Mouse (Mus musculus) limb, embryonic 14.5 days (tissue): ENCODE measurements around the gene Rsph9. TPM values are rescaled to one million over a fixed set of nuclear protein-coding genes. Genes with fewer than 3 reads are reported as not detected.
A peak's percentile ranks its signal among the peaks of the same experiment; 100 is the strongest.

Source experiments
- ATAC-seq: fragments of 200-750 bp; cut with Nextera tagmentation; 2 replicates; pipeline ENCODE4 v1.8.0; 2017; ENCODE audit warnings: low read depth, moderate number of reproducible peaks, moderate TSS enrichment; ENCODE audit not compliant: low FRiP score
- DNase-seq: peaks from one replicate; pipeline ENCODE4 v3.0.0-alpha.2; 2015; ENCODE audit warnings: low spot score
- H3K27ac ChIP-seq: fragments of 300-500 bp; sonication (generic); replicated peaks from 2 replicates; pipeline ENCODE4 v1.5.1; 2014; ENCODE audit warnings: low read depth, mild to moderate bottlenecking, low read length, moderate library complexity, mixed read lengths
- H3K27me3 ChIP-seq: fragments of 300-500 bp; sonication (generic); 2 replicates; pipeline ENCODE4 v1.6.1; 2014; ENCODE audit warnings: low read length, mixed read lengths; ENCODE audit not compliant: control insufficient read depth, insufficient read depth
- H3K36me3 ChIP-seq: fragments of 300-500 bp; sonication (generic); 2 replicates; pipeline ENCODE4 v1.6.1; 2014; ENCODE audit warnings: mild to moderate bottlenecking, low read length, moderate library complexity, mixed read lengths; ENCODE audit not compliant: control insufficient read depth, insufficient read depth
- H3K4me1 ChIP-seq: fragments of 300-500 bp; sonication (generic); 2 replicates; pipeline ENCODE4 v1.6.1; 2014; ENCODE audit warnings: antibody characterized with exemption, low read length, mixed read lengths; ENCODE audit not compliant: control insufficient read depth, insufficient read depth
- H3K4me2 ChIP-seq: fragments of 300-500 bp; sonication (generic); replicated peaks from 2 replicates; pipeline ENCODE4 v1.6.1; 2014; ENCODE audit warnings: low read depth, mild to moderate bottlenecking, low read length, moderate library complexity; ENCODE audit not compliant: severe bottlenecking
- H3K4me3 ChIP-seq: fragments of 300-500 bp; sonication (generic); replicated peaks from 2 replicates; pipeline ENCODE4 v1.5.1; 2014; ENCODE audit warnings: low read length
- H3K9ac ChIP-seq: fragments of 300-500 bp; sonication (generic); 2 replicates; pipeline ENCODE4 v1.6.1; 2014; ENCODE audit warnings: mild to moderate bottlenecking, low read depth, low read length, moderate library complexity; ENCODE audit not compliant: severe bottlenecking
- H3K9me3 ChIP-seq: fragments of 300-500 bp; sonication (generic); 2 replicates; pipeline ENCODE4 v1.6.1; 2016; ENCODE audit warnings: low read length; ENCODE audit not compliant: control insufficient read depth
- POLR2A ChIP-seq: fragments of 200-500 bp; IDR thresholded peaks from 2 replicates; pipeline ENCODE4 v1.8.0; 2012; ENCODE audit warnings: inconsistent platforms, mild to moderate bottlenecking, moderate library complexity, borderline replicate concordance; ENCODE audit not compliant: insufficient read depth, insufficient read length; ENCODE audit errors: extremely low read depth
- WGBS: fragments of 180-500 bp; shearing (Covaris S2); extraction: QIAGEN DNeasy Blood & Tissue Kit; methylation state at CpG from one replicate; pipeline ENCODE4 v1.1.7; 2014; 5-methylcytosine and 5-hydroxymethylcytosine counted together
- polyA plus RNA-seq, 2 experiments: library from polyadenylated mRNA; depleted of rRNA in 1 of 2; stranded (reverse) in 1 of 2; unstranded in 1 of 2; fragments of >200 nt; fragmentation: Nextera tagmentation in 1 of 2; extraction: Ambion mirVana in 1 of 2; gene quantifications; 2 replicates each; pipeline versions ENCODE4 v1.2.1 to v1.2.3; 2012 to 2014

Rsph9 gene
- polyA plus RNA-seq, 2 experiments = 10.1 to 11.8 TPM

DNA sequence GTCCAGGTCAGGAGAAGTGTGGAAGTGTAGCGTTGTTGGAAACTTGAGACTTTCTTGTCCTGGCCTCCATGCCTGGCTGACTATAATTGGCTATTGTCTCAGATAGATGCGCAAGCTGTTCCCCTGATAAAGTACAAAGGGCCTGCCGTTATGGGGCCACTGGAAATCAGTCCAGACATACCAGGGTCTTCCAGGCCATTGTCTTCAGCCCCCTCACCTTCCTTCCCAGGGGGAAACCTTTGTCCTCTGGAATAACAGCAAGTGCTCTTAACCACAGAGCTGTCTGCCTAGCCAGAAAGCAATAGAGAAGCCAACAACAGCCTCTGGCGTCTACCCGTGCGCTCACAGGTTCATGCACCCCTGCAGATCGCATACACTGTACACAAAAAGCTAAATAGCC lies 63.6 kb downstream of the Rsph9 start:
- WGBS = 72% methylated on average over 7 of the region's 7 CpGs
- DNase-seq (no peak), ATAC-seq (no peak)
- H3K9ac ChIP-seq = no peak overlapping the region
- H3K9me3 ChIP-seq = peaks cover 4% of the 10 kb centered on the region; the same call in 1 of the 2 replicates
- no peak overlapping the region for H3K4me3 ChIP-seq
- H3K4me1 ChIP-seq = peaks cover 26% of the 10 kb centered on the region
- H3K27ac ChIP-seq = no peak overlapping the region
- TF ChIP-seq POLR2A = no peak
- H3K4me2 ChIP-seq = no peak overlapping the region
- no peaks in the 10 kb centered on the region for H3K27me3 ChIP-seq
- no peaks in the 10 kb centered on the region for H3K36me3 ChIP-seq

DNA sequence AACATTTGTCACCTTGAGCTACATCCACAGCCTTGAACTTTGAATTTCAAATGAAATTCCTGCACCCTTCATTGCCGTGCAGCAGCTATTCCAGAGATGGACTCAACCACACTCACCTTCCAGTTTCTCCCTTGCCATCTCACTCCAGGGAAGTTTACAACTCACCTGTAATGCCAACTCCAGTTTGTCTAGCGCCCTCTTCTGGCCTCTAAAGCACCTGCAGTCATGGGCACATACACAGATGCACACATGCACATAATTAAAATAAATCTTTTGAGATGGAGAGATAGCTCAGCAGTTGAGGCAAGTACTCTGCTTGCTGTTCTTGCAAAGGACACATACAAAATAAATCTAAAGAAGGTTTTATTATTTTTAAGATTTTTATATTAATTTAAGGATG lies 65.0 kb downstream of the Rsph9 start:
- Histone ChIP-seq H3K9me3 (peaks cover 4% of the 10 kb centered on the region; the same call in 1 of the 2 replicates), H3K27ac (no peak overlapping the region), H3K4me2 (no peak overlapping the region), H3K4me3 (no peak overlapping the region), H3K4me1 (peaks cover 23% of the 10 kb centered on the region), H3K27me3 (no peaks in the 10 kb centered on the region), H3K9ac (no peak overlapping the region), H3K36me3 (no peaks in the 10 kb centered on the region)
- TF ChIP-seq POLR2A = no peak
- DNase-seq (no peak), ATAC-seq (no peak)
- WGBS = 77% methylated on average over 2 of the region's 2 CpGs

DNA sequence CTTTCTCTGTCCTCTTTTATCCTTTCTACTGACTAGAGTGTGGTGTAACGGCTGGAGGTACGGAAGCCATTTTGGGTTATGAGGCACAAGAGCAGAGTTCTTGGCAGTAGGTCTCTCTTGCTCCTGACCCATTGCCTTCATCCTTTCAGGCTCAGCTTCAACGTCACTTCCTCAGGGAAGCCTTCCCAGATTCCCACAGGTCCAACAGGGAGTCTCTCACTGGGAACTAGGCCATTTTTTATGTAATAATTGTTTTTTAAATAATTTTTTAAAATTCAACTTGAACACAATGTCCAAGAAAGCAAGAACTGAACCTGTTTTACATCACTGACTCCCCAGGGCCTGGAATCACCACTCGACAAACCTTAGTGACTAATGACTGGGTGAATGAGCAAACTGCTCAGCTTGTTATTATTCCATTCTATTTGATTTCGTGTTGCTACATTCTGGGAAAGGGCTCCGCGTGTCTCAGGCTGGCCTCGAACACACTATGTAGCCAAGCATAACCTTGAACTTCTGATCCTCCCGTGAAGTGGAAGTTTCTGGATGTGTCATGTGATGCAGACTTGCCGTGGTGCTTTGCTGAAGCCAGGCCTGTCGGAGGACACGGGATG lies 66.0 kb downstream of the Rsph9 start:
- 91% methylated on average over 12 of the region's 12 CpGs for WGBS
- no peak for TF ChIP-seq POLR2A
- Histone ChIP-seq H3K27ac (no peak overlapping the region), H3K4me2 (no peak overlapping the region), H3K4me1 (peaks cover 21% of the 10 kb centered on the region), H3K9ac (no peak overlapping the region), H3K27me3 (no peaks in the 10 kb centered on the region), H3K9me3 (peaks cover 4% of the 10 kb centered on the region; the same call in 1 of the 2 replicates), H3K36me3 (no peaks in the 10 kb centered on the region), H3K4me3 (no peak overlapping the region)
- ATAC-seq (no peak), DNase-seq (no peak)

DNA sequence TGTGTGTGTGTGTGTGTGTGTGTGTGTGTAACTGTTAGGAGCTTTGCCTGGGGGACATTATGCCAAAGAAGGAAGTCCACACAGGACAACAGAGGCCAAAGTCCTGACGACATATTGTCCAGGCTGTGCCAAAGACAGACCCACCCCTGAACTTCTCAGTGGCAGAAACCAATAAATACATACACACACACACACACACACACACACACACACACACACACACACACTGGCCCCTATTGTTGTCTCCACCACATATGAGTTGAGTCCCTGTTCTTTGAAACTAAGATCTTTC lies 67.8 kb downstream of the Rsph9 start:
- no peak overlapping the region for H3K4me2 ChIP-seq
- ATAC-seq = no peak
- H3K36me3 ChIP-seq = no peaks in the 10 kb centered on the region
- TF ChIP-seq POLR2A = no peak
- H3K9me3 ChIP-seq = peaks cover 4% of the 10 kb centered on the region; the same call in 1 of the 2 replicates
- H3K9ac ChIP-seq = no peak overlapping the region
- H3K27ac ChIP-seq = no peak overlapping the region
- H3K4me1 ChIP-seq = peaks cover 17% of the 10 kb centered on the region
- 55% methylated on average over 1 of the region's 1 CpGs for WGBS
- no peak for DNase-seq
- H3K4me3 ChIP-seq = no peak overlapping the region
- H3K27me3 ChIP-seq = no peaks in the 10 kb centered on the region

DNA sequence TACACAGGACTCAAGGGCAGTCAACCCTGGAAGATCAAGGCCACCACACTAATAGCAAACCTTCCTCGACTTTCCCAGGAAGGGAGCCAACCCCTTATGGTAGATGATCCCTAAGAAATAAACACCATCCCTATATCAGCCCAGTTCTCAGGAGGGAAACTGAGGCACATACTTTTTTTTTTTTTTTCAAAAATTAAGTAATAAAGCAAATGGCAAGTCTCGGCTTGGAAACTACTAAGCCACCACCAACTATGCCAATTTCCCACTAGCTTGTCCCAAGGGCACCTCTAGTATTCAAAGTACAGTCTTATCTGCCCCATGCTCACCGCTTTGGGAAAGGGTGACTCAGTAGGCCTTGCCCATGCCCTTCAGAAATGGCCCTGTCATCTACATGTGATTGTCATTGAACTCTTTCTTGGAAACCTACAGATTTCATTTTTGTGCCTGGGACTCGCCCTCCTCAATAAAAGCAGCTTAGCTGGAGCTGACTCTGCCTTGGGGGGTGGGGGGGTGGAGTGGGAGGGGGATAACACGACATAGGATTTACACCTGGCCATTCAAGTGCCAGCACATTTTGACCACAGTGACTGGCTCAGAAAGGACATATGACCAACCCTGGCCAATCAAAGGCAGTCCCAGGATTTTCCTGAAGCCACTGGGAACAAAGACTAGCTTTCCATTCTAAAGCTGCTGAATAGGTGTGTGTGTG lies 68.3 kb downstream of the Rsph9 start:
- Histone ChIP-seq H3K4me1 (peaks cover 17% of the 10 kb centered on the region), H3K9ac (no peak overlapping the region), H3K27me3 (no peaks in the 10 kb centered on the region), H3K4me3 (no peak overlapping the region), H3K27ac (no peak overlapping the region), H3K9me3 (peaks cover 4% of the 10 kb centered on the region; the same call in 1 of the 2 replicates), H3K36me3 (no peaks in the 10 kb centered on the region), H3K4me2 (no peak overlapping the region)
- 71% methylated on average over 5 of the region's 5 CpGs for WGBS
- ATAC-seq = no peak
- no peak for DNase-seq
- TF ChIP-seq POLR2A = no peak

DNA sequence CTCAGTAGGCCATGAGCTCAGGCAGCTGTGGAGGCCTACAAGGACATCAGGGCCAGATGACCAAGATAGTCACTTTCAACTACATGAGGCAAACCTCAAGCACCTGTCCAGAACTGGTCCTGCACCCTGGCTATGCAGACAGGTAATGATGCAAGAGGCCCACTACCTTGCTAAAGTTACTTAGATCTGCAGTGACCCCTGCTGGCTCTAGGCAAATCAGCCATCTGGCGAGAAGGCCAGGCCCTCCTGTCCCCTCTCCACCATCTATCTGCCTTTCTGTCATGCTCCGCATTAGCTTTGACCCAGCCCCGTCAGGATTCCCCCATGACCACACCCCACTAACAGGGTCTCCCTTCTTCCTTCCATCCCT lies 68.9 kb downstream of the Rsph9 start:
- Histone ChIP-seq H3K9me3 (peaks cover 4% of the 10 kb centered on the region; the same call in 1 of the 2 replicates), H3K4me3 (no peak overlapping the region), H3K36me3 (no peaks in the 10 kb centered on the region), H3K27me3 (no peaks in the 10 kb centered on the region), H3K4me2 (no peak overlapping the region), H3K9ac (no peak overlapping the region), H3K27ac (no peak overlapping the region), H3K4me1 (peaks cover 17% of the 10 kb centered on the region)
- DNase-seq (peak; percentile 48), ATAC-seq (no peak)
- 58% methylated on average over 3 of the region's 3 CpGs for WGBS
- TF ChIP-seq POLR2A = no peak
